ENCODE assay signal across 17 mouse cellular contexts in genomic region chr7:36516094-36516663, GRCm38 (mm10).
DNase-seq lines count a peak whose midpoint lies in the region; ATAC-seq and TF ChIP-seq lines count a peak whose summit lies in the region.
"Had no signal": no experiment of that assay in that cellular context is flagged by ENCODE, and none has a peak within 500 bp of the region (broad histone marks: within the 10 kb centered on the region; RNA-seq: fewer than 3 reads in every experiment).

No protein-coding gene starts in this region.

- H3K27me3 ChIP-seq in hindbrain, postnatal 0 days (ENCODE audit: insufficient read depth, low read length) = no peaks in the 10 kb centered on the region
- no peaks in the 10 kb centered on the region for H3K27me3 ChIP-seq in hindbrain, embryonic 14.5 days (ENCODE audit: control insufficient read depth, insufficient read depth, low read length)
- H3K27me3 ChIP-seq in lung, embryonic 16.5 days (ENCODE audit: control insufficient read depth, insufficient read depth, low read depth, low read length) = no peaks in the 10 kb centered on the region
- H3K27me3 ChIP-seq in embryonic facial prominence, embryonic 10.5 days (replicated peaks; ENCODE audit: low read depth, poor library complexity, severe bottlenecking) = no peaks in the 10 kb centered on the region
- H3K27me3 ChIP-seq: embryonic facial prominence, embryonic 12.5 days; forebrain, embryonic 15.5 days; hindbrain, embryonic 12.5 days had no signal

- no peaks in the 10 kb centered on the region for H3K4me1 ChIP-seq in hindbrain, postnatal 0 days (ENCODE audit: insufficient read depth, low read length)
- H3K4me1 ChIP-seq in hindbrain, embryonic 14.5 days (replicated peaks; ENCODE audit: control insufficient read depth, insufficient read depth, low read length) = no peaks in the 10 kb centered on the region
- H3K4me1 ChIP-seq in lung, embryonic 16.5 days (replicated peaks; ENCODE audit: control insufficient read depth, insufficient read depth, low read length) = peaks cover 10% of the 10 kb centered on the region
- H3K4me1 ChIP-seq in lung, adult 2 months (ENCODE audit: control insufficient read depth, insufficient read depth, low read length) = no peaks in the 10 kb centered on the region
- H3K4me1 ChIP-seq in embryonic facial prominence, embryonic 10.5 days = no peaks in the 10 kb centered on the region
- H3K4me1 ChIP-seq: embryonic facial prominence, embryonic 12.5 days; forebrain, embryonic 15.5 days; heart, embryonic 10.5 days; hindbrain, embryonic 12.5 days had no signal

- H3K4me2 ChIP-seq in hindbrain, postnatal 0 days (ENCODE audit: low read depth, low read length) = no peak overlapping the region
- H3K4me2 ChIP-seq in hindbrain, embryonic 14.5 days (replicated peaks) = no peak overlapping the region
- H3K4me2 ChIP-seq in lung, embryonic 16.5 days (ENCODE audit: low read depth, low read length) = no peak overlapping the region
- H3K4me2 ChIP-seq: embryonic facial prominence, embryonic 12.5 days; forebrain, embryonic 15.5 days; hindbrain, embryonic 12.5 days had no signal

- no peaks in the 10 kb centered on the region for H3K9me3 ChIP-seq in hindbrain, postnatal 0 days (ENCODE audit: low read length)
- H3K9me3 ChIP-seq in hindbrain, embryonic 14.5 days (ENCODE audit: control insufficient read depth, low read length) = no peaks in the 10 kb centered on the region
- no peaks in the 10 kb centered on the region for H3K9me3 ChIP-seq in lung, embryonic 16.5 days (ENCODE audit: control insufficient read depth, low read length)
- H3K9me3 ChIP-seq in embryonic facial prominence, embryonic 10.5 days = no peaks in the 10 kb centered on the region
- H3K9me3 ChIP-seq: embryonic facial prominence, embryonic 12.5 days; forebrain, embryonic 15.5 days; heart, embryonic 10.5 days; hindbrain, embryonic 12.5 days had no signal

- 72% methylated on average over 7 of the region's 7 CpGs for WGBS in hindbrain, postnatal 0 days
- 67% methylated on average over 7 of the region's 7 CpGs for WGBS in hindbrain, embryonic 14.5 days
- WGBS in lung, embryonic 16.5 days = 36% methylated on average over 7 of the region's 7 CpGs
- 53% methylated on average over 7 of the region's 7 CpGs for WGBS in lung, adult 2 months
- WGBS in embryonic facial prominence, embryonic 10.5 days = 70% methylated on average over 7 of the region's 7 CpGs

- no peak for TF ChIP-seq POLR2A in lung, adult 2 months (IDR thresholded peaks at IDR 0.05; ENCODE audit: borderline replicate concordance, extremely low read depth, low read depth, low read length)

- TF ChIP-seq CTCF in hindbrain, postnatal 0 days (IDR thresholded peaks at IDR 0.05; ENCODE audit: low read depth) = 0 out of 2 replicates have a peak, but pooled peaks have one; percentile 15
- TF ChIP-seq CTCF in lung, adult 2 months (IDR thresholded peaks at IDR 0.05; ENCODE audit: insufficient read depth, low read length) = no peak

- H3K36me3 ChIP-seq in hindbrain, postnatal 0 days (ENCODE audit: insufficient read depth, low read length) = no peaks in the 10 kb centered on the region
- H3K36me3 ChIP-seq in hindbrain, embryonic 14.5 days (replicated peaks; ENCODE audit: control insufficient read depth, insufficient read depth) = no peaks in the 10 kb centered on the region
- no peaks in the 10 kb centered on the region for H3K36me3 ChIP-seq in lung, embryonic 16.5 days (ENCODE audit: control insufficient read depth, insufficient read depth, low read length)
- no peaks in the 10 kb centered on the region for H3K36me3 ChIP-seq in embryonic facial prominence, embryonic 10.5 days (replicated peaks)
- H3K36me3 ChIP-seq: embryonic facial prominence, embryonic 12.5 days; forebrain, embryonic 15.5 days; heart, embryonic 10.5 days; hindbrain, embryonic 12.5 days had no signal

- H3K27ac ChIP-seq in hindbrain, postnatal 0 days = no peak overlapping the region
- no peak overlapping the region for H3K27ac ChIP-seq in hindbrain, embryonic 14.5 days
- H3K27ac ChIP-seq in lung, embryonic 16.5 days (ENCODE audit: low read length) = peak overlapping the region; percentile 63; the same call in 1 of the 2 replicates
- no peak overlapping the region for H3K27ac ChIP-seq in embryonic facial prominence, embryonic 10.5 days (replicated peaks)
- H3K27ac ChIP-seq: embryonic facial prominence, embryonic 12.5 days; forebrain, embryonic 15.5 days; heart, embryonic 10.5 days; hindbrain, embryonic 12.5 days had no signal

- no peak overlapping the region for H3K4me3 ChIP-seq in hindbrain, postnatal 0 days (ENCODE audit: low read length)
- H3K4me3 ChIP-seq in hindbrain, embryonic 14.5 days (replicated peaks; ENCODE audit: low read length) = no peak overlapping the region
- H3K4me3 ChIP-seq in lung, embryonic 16.5 days (ENCODE audit: low read length) = no peak overlapping the region
- H3K4me3 ChIP-seq in lung, adult 2 months (replicated peaks; ENCODE audit: extremely low read depth, low read depth, low read length) = no peak overlapping the region
- H3K4me3 ChIP-seq in embryonic facial prominence, embryonic 10.5 days = no peak overlapping the region
- H3K4me3 ChIP-seq: embryonic facial prominence, embryonic 12.5 days; forebrain, embryonic 15.5 days; heart, embryonic 10.5 days; hindbrain, embryonic 12.5 days had no signal

- ATAC-seq in hindbrain, postnatal 0 days = no peak
- no peak for ATAC-seq in hindbrain, embryonic 14.5 days (ENCODE audit: low FRiP score)
- ATAC-seq in lung, embryonic 16.5 days (ENCODE audit: low read depth) = peak; percentile 88
- ATAC-seq: activated CD4-positive, CD25-positive, alpha-beta regulatory T cell, adult 4 months; forebrain, embryonic 15.5 days had no signal

- DNase-seq in hindbrain, postnatal 0 days (ENCODE audit: low spot score) = no peak
- DNase-seq in hindbrain, embryonic 14.5 days (ENCODE audit: low spot score) = no peak
- DNase-seq in lung, adult 2 months = no peak
- peak; percentile 6 for DNase-seq in R1 (ENCODE audit: low read depth, low spot score)
- DNase-seq in embryonic facial prominence, embryonic 10.5 days (ENCODE audit: low spot score) = peak; percentile 17
- no peak for DNase-seq in adrenal gland, adult 18-20 months (ENCODE audit: low spot score in 2 of 2)
- DNase-seq: adrenal gland, adult 2 months; adrenal gland, postnatal 25 days; cerebellum, adult 2 months; cerebellum, postnatal 10 days; gastrocnemius, postnatal 10 days had no signal

- no peak overlapping the region for H3K9ac ChIP-seq in hindbrain, postnatal 0 days (replicated peaks; ENCODE audit: low read length)
- H3K9ac ChIP-seq in hindbrain, embryonic 14.5 days = no peak overlapping the region
- H3K9ac ChIP-seq in lung, embryonic 16.5 days (ENCODE audit: low read length) = no peak overlapping the region
- H3K9ac ChIP-seq: embryonic facial prominence, embryonic 12.5 days; forebrain, embryonic 15.5 days; hindbrain, embryonic 12.5 days had no signal

Comparison
In these comparisons a context has a peak if more than half of its experiments do, and no peak if none do; other contexts are left out.
1. DNase-seq: peak in R1 (single experiment) and embryonic facial prominence, embryonic 10.5 days (single experiment); none in hindbrain, postnatal 0 days (single experiment), hindbrain, embryonic 14.5 days (single experiment), lung, adult 2 months (single experiment) and adrenal gland, adult 18-20 months (0 of 2).